Mouse (Mus musculus) CH12.LX (cell line): ENCODE data around the gene Mpst. TPM values are rescaled to one million over a fixed set of nuclear protein-coding genes. Genes with fewer than 3 reads are reported as not detected.

ENCODE experiments used
- DNase-seq: peaks from one replicate; pipeline ENCODE4 v3.0.0-alpha.2; 2013; ENCODE audit errors: extremely low read depth
- H3K27ac ChIP-seq: 2 replicates; pipeline ENCODE4 v1.5.1; 2012; ENCODE audit warnings: low read depth, mild to moderate bottlenecking, control low read depth, moderate library complexity; ENCODE audit not compliant: insufficient read depth
- H3K27me3 ChIP-seq: replicated peaks from 2 replicates; pipeline ENCODE3; 2012; ENCODE audit warnings: inconsistent platforms
- H3K36me3 ChIP-seq, 2 experiments: replicated peaks in 1 of 2; 2 replicates each; pipeline versions ENCODE3 to v1.6.1; 2012; ENCODE audit warnings: inconsistent platforms in 1 of 2, low read length in 1 of 2, mild to moderate bottlenecking in 1 of 2, mixed read lengths in 1 of 2, moderate library complexity in 1 of 2; ENCODE audit not compliant: control insufficient read depth in 1 of 2, insufficient read depth in 1 of 2
- H3K4me1 ChIP-seq, 2 experiments: 2 replicates each; pipeline ENCODE4 v1.6.1; 2012; ENCODE audit warnings: inconsistent platforms in 1 of 2, moderate library complexity in 1 of 2; ENCODE audit not compliant: insufficient read depth in 2 of 2, control insufficient read depth in 1 of 2
- H3K4me2 ChIP-seq: 2 replicates; pipeline ENCODE4 v1.6.1; 2012; ENCODE audit warnings: low read depth, mild to moderate bottlenecking, control low read depth; ENCODE audit not compliant: poor library complexity, insufficient read depth, severe bottlenecking
- H3K4me3 ChIP-seq, 3 experiments: fragments of 150-350 bp in 1 of 3; sonication (generic) in 1 of 3; replicated peaks in 1 of 3; 2 replicates each; pipeline versions ENCODE3 to v1.5.1; 2011 to 2012; ENCODE audit warnings: low read depth in 2 of 3, low read length in 2 of 3, mild to moderate bottlenecking in 2 of 3, moderate library complexity in 2 of 3, control low read depth in 1 of 3, improper control_type of control experiment in 1 of 3, inconsistent platforms in 1 of 3, mixed read lengths in 1 of 3; ENCODE audit not compliant: poor library complexity in 1 of 3
- H3K79me2 ChIP-seq: replicated peaks from 2 replicates; pipeline ENCODE4 v1.6.1; 2012; ENCODE audit warnings: mild to moderate bottlenecking, moderate library complexity; ENCODE audit not compliant: control insufficient read depth, poor library complexity, insufficient read depth, severe bottlenecking; ENCODE audit errors: extremely low read depth
- H3K9ac ChIP-seq: 2 replicates; pipeline ENCODE4 v1.6.1; 2012; ENCODE audit warnings: low read depth, mild to moderate bottlenecking, control low read depth, moderate library complexity; ENCODE audit not compliant: insufficient read depth
- H3K9me3 ChIP-seq: replicated peaks from 2 replicates; pipeline ENCODE3; 2012; ENCODE audit warnings: low read length, inconsistent platforms, mixed read lengths
- CHD2 ChIP-seq: IDR thresholded peaks from 2 replicates; pipeline ENCODE4 v1.6.1; 2011; ENCODE audit warnings: low read length, improper control_type of control experiment
- CTCF ChIP-seq, 2 experiments: IDR thresholded peaks in 1 of 2; conservative IDR thresholded peaks in 1 of 2; 2 replicates each; pipeline ENCODE4 v1.5.1; 2011 to 2012; ENCODE audit warnings: low read depth in 2 of 2, low read length in 2 of 2, improper control_type of control experiment in 1 of 2, inconsistent platforms in 1 of 2, mild to moderate bottlenecking in 1 of 2, moderate library complexity in 1 of 2
- EP300 ChIP-seq: IDR thresholded peaks from 2 replicates; pipeline ENCODE4 v1.6.1; 2011; ENCODE audit warnings: low read length, improper control_type of control experiment
- ETS1 ChIP-seq: conservative IDR thresholded peaks from 2 replicates; pipeline ENCODE4 v1.6.1; 2012; ENCODE audit warnings: low read depth, mild to moderate bottlenecking, inconsistent platforms, low read length, improper control_type of control experiment, moderate library complexity
- KAT2A ChIP-seq: IDR thresholded peaks from 2 replicates; pipeline ENCODE4 v1.6.1; 2012; ENCODE audit warnings: low read length, improper control_type of control experiment, inconsistent platforms; ENCODE audit not compliant: insufficient replicate concordance
- MEF2A ChIP-seq: IDR thresholded peaks from 2 replicates; pipeline ENCODE4 v1.6.1; 2014; ENCODE audit warnings: low read depth, mild to moderate bottlenecking, inconsistent platforms, low read length, improper control_type of control experiment, borderline replicate concordance
- MXI1 ChIP-seq: IDR thresholded peaks from 2 replicates; pipeline ENCODE4 v1.6.1; 2011; ENCODE audit warnings: mild to moderate bottlenecking, low read depth, low read length, improper control_type of control experiment
- MYC ChIP-seq: IDR thresholded peaks from 2 replicates; pipeline ENCODE4 v1.6.1; 2011; ENCODE audit warnings: low read depth, mild to moderate bottlenecking, improper control_type of control experiment, low read length
- RAD21 ChIP-seq: IDR thresholded peaks from 2 replicates; pipeline ENCODE4 v1.6.1; 2011; ENCODE audit warnings: low read depth, mild to moderate bottlenecking, low read length, improper control_type of control experiment, moderate library complexity
- TBP ChIP-seq: conservative IDR thresholded peaks from 2 replicates; pipeline ENCODE4 v1.6.1; 2011; ENCODE audit warnings: low read depth, low read length, improper control_type of control experiment
- TCF12 ChIP-seq: IDR thresholded peaks from 2 replicates; pipeline ENCODE4 v1.6.1; 2014; ENCODE audit warnings: low read depth, mild to moderate bottlenecking, inconsistent platforms, low read length, improper control_type of control experiment
- ZKSCAN1 ChIP-seq: IDR thresholded peaks from 2 replicates; pipeline ENCODE4 v1.6.1; 2012; ENCODE audit warnings: low read depth, inconsistent platforms, low read length, improper control_type of control experiment, borderline replicate concordance
- ZMIZ1 ChIP-seq: IDR thresholded peaks from 2 replicates; pipeline ENCODE4 v1.6.1; 2012; ENCODE audit warnings: low read depth, mild to moderate bottlenecking, inconsistent platforms, low read length, improper control_type of control experiment
- ZNF384 ChIP-seq: IDR thresholded peaks from 2 replicates; pipeline ENCODE4 v1.6.1; 2012; ENCODE audit warnings: low read depth, low read length, improper control_type of control experiment, inconsistent platforms
- dilution Hi-C: fragments of 300-500 bp; cut with MboI; formaldehyde crosslinking; loops from 2 replicates; pipeline ENCODE4 v1.14.3; 2020; ENCODE audit warnings: low sequenced_read_pairs; ENCODE audit not compliant: extremely low pct_unique_long_range_greater_than_20kb, extremely low pct_ligation_motif_present
- in situ Hi-C: fragments of 300-500 bp; cut with MboI; formaldehyde crosslinking; loops from 3 replicates; pipeline ENCODE4 v1.14.3; 2019; ENCODE audit warnings: low sequenced_read_pairs, low pct_ligation_motif_present, low pct_unique_long_range_greater_than_20kb, mixed read lengths
- polyA plus RNA-seq: library from polyadenylated mRNA; unstranded; fragments of >175 nt; gene quantifications from 2 replicates; pipeline ENCODE4 v1.2.1, GENCODE M21; 2012; ENCODE audit warnings: low read depth; ENCODE audit not compliant: insufficient read length
- total RNA-seq, 2 experiments: library from RNA; depleted of rRNA; stranded (reverse); fragments of 300-350 nt in 1 of 2; fragments of >200 nt in 1 of 2; gene quantifications; 2 replicates each; pipeline ENCODE4 v1.2.3; 2012 to 2014

Mpst gene
- total and polyA plus RNA-seq, 3 experiments: 24.4 to 46.3 (median 27.0) TPM

- Histone ChIP-seq H3K27ac (no peak overlapping the region), H3K4me1 (peaks cover 13 to 46% of the 10 kb centered on the region in 2 experiments)
- no peak for TF ChIP-seq MXI1
- TF ChIP-seq TBP: no peak
- no peak for TF ChIP-seq CHD2
- TF ChIP-seq EP300: no peak
- no peak for TF ChIP-seq ZKSCAN1
- no peak for TF ChIP-seq TCF12
- no peak for TF ChIP-seq CTCF (conservative IDR thresholded peaks at IDR 0.05 in 1 of 2, IDR thresholded peaks at IDR 0.05 in 1 of 2; ENCODE audit: low read depth in 2 of 2, low read length in 2 of 2)
- TF ChIP-seq MEF2A: no peak
- no peak for TF ChIP-seq MYC
- TF ChIP-seq RAD21: no peak
- TF ChIP-seq, all 38 proteins: peak for 0
- H3K36me3 ChIP-seq: no peaks in the 10 kb centered on the region
- dilution Hi-C loops (no loop called here), in situ Hi-C loops (loop anchor here (10.0 to 25.0 kb wide), 2 partner anchors 91 to 293 kb away; partner anchors contain the start of gene C1qtnf6)
- no peaks in the 10 kb centered on the region for H3K79me2 ChIP-seq
- DNase-seq: no peak
- H3K9me3 ChIP-seq: no peaks in the 10 kb centered on the region
- no peak overlapping the region for H3K4me3 ChIP-seq
- H3K27me3 ChIP-seq: peaks cover 9% of the 10 kb centered on the region
- H3K4me2 ChIP-seq: no peak overlapping the region
- no peak overlapping the region for H3K9ac ChIP-seq
These were observed 37.6 kb downstream of the Mpst start for GRCm38 (mm10) chr15:78443857-78444256.

- TF ChIP-seq ZNF384: no peak
- no peak for TF ChIP-seq CHD2
- TF ChIP-seq KAT2A: no peak
- TF ChIP-seq ZKSCAN1: no peak
- no peak for TF ChIP-seq MXI1
- TF ChIP-seq ZMIZ1: no peak
- no peak for TF ChIP-seq ETS1
- no peak overlapping the region for H3K4me3 ChIP-seq
- H3K36me3 ChIP-seq: no peaks in the 10 kb centered on the region
- peaks cover 32 to 55% of the 10 kb centered on the region in 2 experiments for H3K4me1 ChIP-seq
- no peak overlapping the region for H3K27ac ChIP-seq
- dilution Hi-C loops: no loop called here
- no peak overlapping the region for H3K4me2 ChIP-seq
- H3K27me3 ChIP-seq: no peaks in the 10 kb centered on the region
- no peak overlapping the region for H3K9ac ChIP-seq
- DNase-seq: no peak
- H3K9me3 ChIP-seq: peaks cover 3% of the 10 kb centered on the region
- in situ Hi-C loops: loop anchor here (5.0 to 25.0 kb wide), 3 partner anchors 65 to 290 kb away; partner anchors contain the start of gene C1qtnf6
- H3K79me2 ChIP-seq: no peaks in the 10 kb centered on the region
These were observed 40.9 kb downstream of the Mpst start for GRCm38 (mm10) chr15:78447121-78447520.
